Mouse (Mus musculus): Measurements from ENCODE around the gene Rnf213. TPM values are rescaled to one million over a fixed set of nuclear protein-coding genes. Genes with fewer than 3 reads are reported as not detected.

The Rnf213 gene
- polyA plus RNA-seq, 1 experiment from 2014 or later = 11.0 TPM

DNA sequence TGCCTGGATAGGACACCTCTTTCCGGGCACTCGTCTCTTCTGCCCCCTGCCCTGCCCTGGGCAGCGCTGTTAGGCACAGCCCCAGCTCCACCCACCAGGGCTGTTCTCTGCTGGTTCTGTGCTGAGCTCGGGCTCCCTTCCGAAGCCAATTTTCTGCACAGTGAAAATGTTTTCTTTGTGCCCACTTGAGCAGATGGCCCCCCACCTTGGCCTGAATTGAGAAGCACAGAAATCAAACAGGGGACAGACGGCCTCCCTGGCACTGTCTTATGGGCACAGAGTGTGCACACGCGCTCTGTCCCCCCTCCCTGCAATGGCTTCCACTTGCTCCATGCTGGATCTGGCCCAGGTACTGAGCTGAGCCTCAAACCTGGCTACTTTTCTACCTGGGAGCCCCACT, 139.6 kb downstream of the Rnf213 start:
- 72% methylated on average over 8 of the region's 8 CpGs for WGBS (ENCODE audit: insufficient replicate concordance)
- Histone ChIP-seq H3K36me3 (ENCODE audit: control insufficient read depth, insufficient read depth, low read length) (no peaks in the 10 kb centered on the region), H3K27ac (ENCODE audit: low read depth, low read length) (no peak overlapping the region), H3K27me3 (ENCODE audit: control insufficient read depth, insufficient read depth, low read length) (0 out of 2 replicates have a peak, but pooled peaks cover 9% of the 10 kb centered on the region), H3K9me3 (replicated peaks; ENCODE audit: control insufficient read depth, low read length) (no peaks in the 10 kb centered on the region), H3K4me2 (no peak overlapping the region), H3K9ac (ENCODE audit: low read depth, low read length) (no peak overlapping the region), H3K4me3 (ENCODE audit: low read depth, low read length) (no peak overlapping the region), H3K4me1 (ENCODE audit: control insufficient read depth, insufficient read depth, low read length) (no peaks in the 10 kb centered on the region; the same call in 1 of the 2 replicates)
- ATAC-seq (replicated peaks; ENCODE audit: insufficient number of reproducible peaks, low FRiP score, low TSS enrichment) = no peak

GRCm38 (mm10) chr11:119533745-119534144, 140.8 kb downstream of the Rnf213 start:
- Histone ChIP-seq H3K9me3 (replicated peaks; ENCODE audit: control insufficient read depth, low read length) (no peaks in the 10 kb centered on the region), H3K36me3 (ENCODE audit: control insufficient read depth, insufficient read depth, low read length) (no peaks in the 10 kb centered on the region), H3K4me1 (ENCODE audit: control insufficient read depth, insufficient read depth, low read length) (no peaks in the 10 kb centered on the region; the same call in 1 of the 2 replicates), H3K4me2 (no peak overlapping the region), H3K27me3 (ENCODE audit: control insufficient read depth, insufficient read depth, low read length) (0 out of 2 replicates have a peak, but pooled peaks cover 9% of the 10 kb centered on the region), H3K27ac (ENCODE audit: low read depth, low read length) (no peak overlapping the region), H3K9ac (ENCODE audit: low read depth, low read length) (no peak overlapping the region), H3K4me3 (ENCODE audit: low read depth, low read length) (no peak overlapping the region)
- no peak for ATAC-seq (replicated peaks; ENCODE audit: insufficient number of reproducible peaks, low FRiP score, low TSS enrichment)
- WGBS (ENCODE audit: insufficient replicate concordance) = 69% methylated on average over 7 of the region's 7 CpGs

MicroRNA genes within 50 kb of the gene (microRNA counts, 519-probe panel; counts per million panel counts)
- 32.2 counts per million for microRNA mmu-miR-1932

Small RNAs within 50 kb of the gene (microRNA-seq; reads per million reads assigned to microRNA genes)
- 0.75 reads per million, percentile 6 among the genes with 10 or more reads in this experiment for gene Mir1932 (ENCODE audit: borderline number of aligned reads)

Other genes starting within 250 kb of the Rnf213 start
- gene Tbc1d16, start 164.6 kb upstream of the Rnf213 start, polyA plus RNA-seq (2014; fragmentation: Nextera tagmentation; extraction: Ambion mirVana) = 4.1 and 4.7 TPM in 2 replicates
- 3.5 and 4.0 TPM in 2 replicates for gene Ccdc40, start 164.5 kb upstream of the Rnf213 start, polyA plus RNA-seq (2014; fragmentation: Nextera tagmentation; extraction: Ambion mirVana)
- 49.6 and 62.9 TPM in 2 replicates for gene Gaa, start 125.2 kb upstream of the Rnf213 start, polyA plus RNA-seq (2014; fragmentation: Nextera tagmentation; extraction: Ambion mirVana)
- gene Eif4a3, start 93.0 kb upstream of the Rnf213 start, polyA plus RNA-seq (2014; fragmentation: Nextera tagmentation; extraction: Ambion mirVana) = 313 and 316 TPM in 2 replicates
- gene Card14, start 85.3 kb upstream of the Rnf213 start, polyA plus RNA-seq (2014; fragmentation: Nextera tagmentation; extraction: Ambion mirVana) = 0.14 and 0.38 TPM in 2 replicates
- gene Sgsh, start 37.6 kb upstream of the Rnf213 start, polyA plus RNA-seq (2014; fragmentation: Nextera tagmentation; extraction: Ambion mirVana) = 6.1 and 6.5 TPM in 2 replicates
- gene Slc26a11, start 37.5 kb upstream of the Rnf213 start, polyA plus RNA-seq (2014; fragmentation: Nextera tagmentation; extraction: Ambion mirVana) = 9.4 and 10.2 TPM in 2 replicates
- 8.9 and 9.2 TPM in 2 replicates for gene Endov, start 98.2 kb downstream of the Rnf213 start, polyA plus RNA-seq (2014; fragmentation: Nextera tagmentation; extraction: Ambion mirVana)
- gene Nptx1, start 154.7 kb downstream of the Rnf213 start, polyA plus RNA-seq (2014; fragmentation: Nextera tagmentation; extraction: Ambion mirVana) = 0.72 and 0.90 TPM in 2 replicates
- 9.7 and 9.8 TPM in 2 replicates for gene Rptor, start 209.8 kb downstream of the Rnf213 start, polyA plus RNA-seq (2014; fragmentation: Nextera tagmentation; extraction: Ambion mirVana)